Mouse (Mus musculus) granulocyte monocyte progenitor cell, adult 5-6 weeks (primary cell): Measurements from ENCODE around the gene Adat1. TPM values are rescaled to one million over a fixed set of nuclear protein-coding genes. Genes with fewer than 3 reads are reported as not detected.
"Not testable (repeated sequence)": the region's sequence is repeated elsewhere in the genome, so short reads cannot be mapped to it uniquely, and the experiment has no call there.

ENCODE experiments used
- ATAC-seq: replicated peaks from 2 replicates; pipeline ENCODE4 v1.8.0; 2016; ENCODE audit warnings: mild to moderate bottlenecking, moderate TSS enrichment, inconsistent platforms; ENCODE audit not compliant: poor library complexity, severe bottlenecking
- total RNA-seq, 2 experiments: library from RNA; stranded (forward) in 1 of 2; stranded (reverse) in 1 of 2; fragments of 200-712, 200-1000 nt in 1 of 2; fragments of >200 nt in 1 of 2; fragmentation: Nextera tagmentation in 1 of 2; gene quantifications; 2 replicates each; pipeline ENCODE4 v1.2.3; 2014 to 2017

Gene Adat1
- total RNA-seq, 2 experiments from 2014 or later: 6.1 to 12.7 TPM

GRCm38 (mm10) chr8:111941101-111941454 lies 51.0 kb downstream of the Adat1 start:
- ATAC-seq: peak; percentile 50

DNA sequence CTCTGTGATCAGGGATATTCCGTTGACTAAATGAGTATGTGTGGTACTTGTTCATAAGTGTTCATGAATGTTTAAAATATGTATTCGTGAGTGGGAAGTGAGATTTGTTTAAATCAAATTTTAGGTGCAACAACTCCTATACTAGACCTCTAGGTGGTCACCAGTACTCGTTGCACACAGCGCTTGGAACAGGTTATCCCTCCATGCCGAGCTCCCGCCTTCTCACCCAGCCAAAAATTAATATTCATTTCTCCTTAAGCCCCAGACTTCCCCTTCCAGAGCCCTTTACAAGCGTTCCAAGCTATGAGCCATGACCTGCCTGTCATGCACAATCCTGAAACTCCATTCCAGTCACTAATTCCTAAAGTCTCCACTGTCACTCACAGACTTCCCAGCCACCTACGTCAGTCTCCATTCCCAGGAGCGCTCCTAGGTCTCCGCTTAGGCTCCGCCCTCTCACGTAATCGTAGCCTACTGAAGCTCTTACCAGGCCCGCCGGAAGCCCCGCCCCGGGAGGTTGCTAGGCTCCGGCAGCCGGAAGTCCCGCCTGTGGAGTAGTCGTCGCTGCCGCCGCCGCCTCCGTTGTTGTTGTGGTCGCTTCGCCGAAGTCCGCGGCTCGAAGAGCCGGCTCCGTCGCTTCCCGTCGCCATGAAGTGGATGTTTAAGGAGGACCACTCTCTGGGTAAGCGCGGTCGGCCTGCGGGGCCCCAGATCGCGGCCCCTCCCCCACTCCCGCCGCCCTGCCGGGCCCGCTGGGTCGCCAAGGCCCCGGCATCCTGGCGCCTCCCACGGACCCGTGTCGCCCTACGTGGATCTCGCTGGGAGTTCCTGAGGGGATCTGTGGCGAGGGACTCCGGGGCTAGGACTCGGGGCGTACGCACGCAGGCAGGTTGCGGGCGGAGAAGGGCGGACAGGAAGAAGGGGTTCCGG lies 51.7 kb downstream of the Adat1 start, which contains the start of gene Gabarapl2:
TSS of gene Gabarapl2 (plus strand) at position 533 of the 930 bp plus-strand sequence.
- ATAC-seq: peak; percentile 90

- peak; percentile 78 for ATAC-seq
Measured at GRCm38 (mm10) chr8:111939516-111940142, 52.5 kb downstream of the Adat1 start.

DNA sequence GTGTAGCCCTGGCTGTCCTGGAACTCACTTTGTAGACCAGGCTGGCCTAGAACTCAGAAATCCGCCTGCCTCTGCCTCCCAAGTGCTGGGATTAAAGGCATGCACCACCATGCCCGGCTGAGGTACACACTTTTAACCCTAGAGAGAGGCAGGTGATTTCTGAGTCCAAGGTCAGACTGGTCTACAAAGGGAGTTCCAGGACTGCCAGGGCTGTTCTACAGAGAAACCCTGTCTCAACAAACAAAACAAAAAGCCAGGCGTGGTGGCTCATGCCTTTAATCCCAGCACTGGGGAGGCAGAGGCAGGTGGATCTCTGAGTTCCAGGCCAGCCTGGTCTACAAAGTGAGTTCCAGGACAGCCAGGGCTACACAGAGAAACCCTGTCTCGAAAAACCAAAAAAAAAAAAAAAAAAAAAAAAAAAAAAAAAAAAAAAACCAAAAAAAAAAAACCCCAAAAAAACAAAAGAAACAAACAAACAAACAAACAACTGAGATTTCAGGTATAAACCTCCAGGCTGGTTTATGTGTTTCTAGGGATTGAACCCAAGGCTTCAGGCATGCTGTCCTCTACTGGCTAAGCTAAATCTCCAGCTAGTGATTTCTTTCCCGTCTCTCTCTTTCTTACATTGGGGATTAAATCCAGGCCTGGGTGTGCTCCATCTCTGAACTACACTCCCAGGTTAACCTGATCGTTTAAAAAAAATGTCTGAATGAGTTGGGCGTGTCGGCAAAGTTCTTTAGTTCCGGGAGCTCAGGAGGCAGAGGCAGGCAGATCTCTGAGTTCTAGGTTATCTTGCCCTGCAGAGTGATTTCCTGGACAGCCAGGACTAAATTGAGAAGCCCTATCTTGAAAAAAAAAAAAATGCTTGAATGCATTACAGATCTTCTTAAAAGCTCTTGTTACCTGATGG lies 53.8 kb downstream of the Adat1 start:
- not testable (repeated sequence) for ATAC-seq

DNA sequence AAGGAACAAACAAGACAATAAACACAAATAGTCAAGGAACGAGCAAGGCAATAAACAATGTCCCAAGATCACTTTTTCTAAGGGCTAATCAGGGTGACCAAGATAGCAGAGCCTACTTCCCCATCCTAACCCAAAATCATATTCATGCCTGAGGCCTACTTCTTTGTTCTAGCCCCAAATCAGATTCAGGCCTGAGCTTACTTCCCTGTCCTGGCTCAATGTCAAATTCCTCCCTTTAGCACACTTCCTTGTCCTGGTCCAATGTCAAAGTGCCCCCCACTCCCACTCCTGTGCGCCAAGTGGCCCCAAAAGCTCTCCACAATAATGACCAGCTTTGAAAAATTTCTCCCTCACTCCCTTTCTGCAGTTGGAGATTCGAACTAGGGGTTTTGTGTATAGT lies 54.9 kb downstream of the Adat1 start:
- ATAC-seq: no peak

- no peak for ATAC-seq
Measured at GRCm38 (mm10) chr8:111934201-111934600, 57.9 kb downstream of the Adat1 start.

- peak; percentile 99 for ATAC-seq
Measured at GRCm38 (mm10) chr8:111933348-111934076, 58.6 kb downstream of the Adat1 start, which contains the start of gene Tmem231. TSS of gene Tmem231 (minus strand) at chr8:111933881.

DNA sequence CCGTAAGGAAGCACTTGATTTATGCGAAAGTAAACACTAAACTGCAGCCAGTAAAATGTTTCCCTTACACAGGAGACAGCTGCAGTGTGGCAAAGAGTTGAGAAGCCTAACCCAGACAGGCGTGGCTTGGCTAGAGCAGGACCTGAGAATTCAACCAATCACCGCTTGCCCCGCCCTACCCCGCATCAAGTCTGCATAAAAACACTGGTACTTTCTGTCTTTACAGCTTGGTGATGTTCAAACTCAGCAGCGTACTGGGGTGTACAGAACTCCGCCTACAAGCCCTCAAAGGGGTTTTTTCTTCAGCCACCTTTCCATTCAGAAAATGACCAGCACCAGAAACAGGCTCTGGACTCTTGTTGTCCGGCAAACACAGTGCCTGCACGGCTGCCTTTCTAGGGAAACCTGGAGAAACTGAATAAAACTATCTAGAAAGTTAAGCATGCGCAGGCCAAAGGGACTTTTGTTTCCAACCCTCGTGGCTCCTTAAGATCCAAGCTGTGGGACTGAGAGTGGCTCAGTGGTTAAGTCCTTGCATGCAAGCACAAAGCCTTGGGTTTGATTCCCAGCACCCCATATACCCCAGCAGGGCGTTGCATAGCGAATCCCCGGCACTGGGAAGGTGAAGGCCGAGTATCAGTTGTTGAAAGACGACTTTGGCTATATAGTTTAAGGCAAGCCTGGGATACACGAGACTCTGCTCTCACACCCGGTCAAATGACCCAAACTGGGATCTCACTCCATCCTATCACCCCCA lies 59.3 kb downstream of the Adat1 start:
- peak; percentile 42 for ATAC-seq

- no peak for ATAC-seq
Measured at GRCm38 (mm10) chr8:111931721-111932120, 60.4 kb downstream of the Adat1 start.

- ATAC-seq: no peak
Measured at GRCm38 (mm10) chr8:111929648-111930344, 62.3 kb downstream of the Adat1 start.

DNA sequence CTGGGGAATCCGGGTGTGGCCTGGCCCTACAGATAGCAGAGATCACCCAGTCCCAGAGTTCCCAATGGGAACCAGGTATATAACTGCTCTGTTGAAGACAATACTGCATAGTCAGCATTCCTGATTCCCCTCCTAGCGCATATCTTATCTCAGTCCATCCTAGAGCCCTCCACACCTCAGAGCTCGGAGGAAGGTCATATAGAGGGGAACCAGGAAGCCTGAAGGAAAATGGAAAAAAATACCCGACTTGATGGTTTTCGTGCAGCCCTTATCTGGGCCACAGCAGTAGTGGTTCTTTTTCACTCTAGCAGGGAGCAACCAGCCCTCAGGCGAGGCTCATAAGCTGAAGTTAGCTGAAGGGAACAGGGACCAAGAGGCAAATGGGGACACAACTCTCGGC lies 67.1 kb downstream of the Adat1 start:
- no peak for ATAC-seq

GRCm38 (mm10) chr8:111923383-111923804 lies 68.7 kb downstream of the Adat1 start:
- peak; percentile 95 for ATAC-seq

- ATAC-seq: no peak
Measured at GRCm38 (mm10) chr8:111920971-111921370, 71.1 kb downstream of the Adat1 start.

- no peak for ATAC-seq
Measured at GRCm38 (mm10) chr8:111919663-111920062, 72.4 kb downstream of the Adat1 start.
